Mouse (Mus musculus): ENCODE measurements around the gene Lypd6. TPM values are rescaled to one million over a fixed set of nuclear protein-coding genes. Genes with fewer than 3 reads are reported as not detected.

Lypd6 gene
- polyA plus RNA-seq, 1 experiment: not detected

GRCm38 (mm10) chr2:50066968-50067315, 713 bp downstream of the Lypd6 start:
- H3K27me3 ChIP-seq (replicated peaks): peaks cover 54% of the 10 kb centered on the region
- no peak for TF ChIP-seq GATA1 (IDR thresholded peaks at IDR 0.05; ENCODE audit: borderline replicate concordance, low read length)
- TF ChIP-seq FLI1 (IDR thresholded peaks at IDR 0.05; ENCODE audit: low read length): no peak
- peaks cover 11% of the 10 kb centered on the region for H3K4me1 ChIP-seq
- H3K36me3 ChIP-seq (replicated peaks; ENCODE audit: low read length): no peaks in the 10 kb centered on the region
- peaks cover 3% of the 10 kb centered on the region for H3K9me3 ChIP-seq
- peak overlapping the region; percentile 89 for H3K4me3 ChIP-seq (replicated peaks)

- no peak for TF ChIP-seq GATA1 (IDR thresholded peaks at IDR 0.05; ENCODE audit: borderline replicate concordance, low read length)
- no peak for TF ChIP-seq FLI1 (IDR thresholded peaks at IDR 0.05; ENCODE audit: low read length)
- Histone ChIP-seq H3K4me3 (replicated peaks) (no peak overlapping the region), H3K36me3 (replicated peaks; ENCODE audit: low read length) (no peaks in the 10 kb centered on the region), H3K27me3 (replicated peaks) (peaks cover 54% of the 10 kb centered on the region), H3K9me3 (peaks cover 3% of the 10 kb centered on the region), H3K4me1 (peaks cover 11% of the 10 kb centered on the region)
Observed at GRCm38 (mm10) chr2:50069571-50070295, 3.5 kb downstream of the Lypd6 start.

- no peak for TF ChIP-seq FLI1 (IDR thresholded peaks at IDR 0.05; ENCODE audit: low read length)
- no peak for TF ChIP-seq GATA1 (IDR thresholded peaks at IDR 0.05; ENCODE audit: borderline replicate concordance, low read length)
- Histone ChIP-seq H3K9me3 (peaks cover 3% of the 10 kb centered on the region; the same call in 1 of the 2 replicates), H3K4me3 (replicated peaks) (no peak overlapping the region), H3K4me1 (no peaks in the 10 kb centered on the region), H3K27me3 (replicated peaks) (peaks cover 34% of the 10 kb centered on the region), H3K36me3 (replicated peaks; ENCODE audit: low read length) (no peaks in the 10 kb centered on the region)
Observed at GRCm38 (mm10) chr2:50072158-50072557, 5.9 kb downstream of the Lypd6 start.

- Histone ChIP-seq H3K27me3 (replicated peaks) (no peaks in the 10 kb centered on the region), H3K4me3 (replicated peaks) (no peak overlapping the region), H3K4me1 (no peaks in the 10 kb centered on the region), H3K9me3 (peaks cover 6% of the 10 kb centered on the region; the same call in 1 of the 2 replicates), H3K36me3 (replicated peaks; ENCODE audit: low read length) (no peaks in the 10 kb centered on the region)
- TF ChIP-seq GATA1 (IDR thresholded peaks at IDR 0.05; ENCODE audit: borderline replicate concordance, low read length): no peak
- no peak for TF ChIP-seq FLI1 (IDR thresholded peaks at IDR 0.05; ENCODE audit: low read length)
Observed at GRCm38 (mm10) chr2:50084746-50085145, 18.5 kb downstream of the Lypd6 start.

- H3K36me3 ChIP-seq (replicated peaks; ENCODE audit: low read length): no peaks in the 10 kb centered on the region
- no peak overlapping the region for H3K4me3 ChIP-seq (replicated peaks)
- H3K4me1 ChIP-seq: peaks cover 4% of the 10 kb centered on the region
- no peak for TF ChIP-seq FLI1 (IDR thresholded peaks at IDR 0.05; ENCODE audit: low read length)
- H3K27me3 ChIP-seq (replicated peaks): no peaks in the 10 kb centered on the region
- peaks cover 5% of the 10 kb centered on the region for H3K9me3 ChIP-seq
Observed at GRCm38 (mm10) chr2:50087761-50088160, 21.5 kb downstream of the Lypd6 start.

GRCm38 (mm10) chr2:50096336-50096735, 30.1 kb downstream of the Lypd6 start:
- Histone ChIP-seq H3K4me3 (replicated peaks) (no peak overlapping the region), H3K36me3 (replicated peaks; ENCODE audit: low read length) (no peaks in the 10 kb centered on the region), H3K27me3 (replicated peaks) (no peaks in the 10 kb centered on the region), H3K9me3 (peaks cover 8% of the 10 kb centered on the region; the same call in 1 of the 2 replicates), H3K4me1 (peaks cover 19% of the 10 kb centered on the region)
- TF ChIP-seq GATA1 (IDR thresholded peaks at IDR 0.05; ENCODE audit: borderline replicate concordance, low read length): no peak
- TF ChIP-seq FLI1 (IDR thresholded peaks at IDR 0.05; ENCODE audit: low read length): no peak

GRCm38 (mm10) chr2:50100364-50101151, 34.3 kb downstream of the Lypd6 start:
- H3K27me3 ChIP-seq (replicated peaks): no peaks in the 10 kb centered on the region
- TF ChIP-seq GATA1 (IDR thresholded peaks at IDR 0.05; ENCODE audit: borderline replicate concordance, low read length) (no peak; the same call in 2 of the 3 replicates), FLI1 (IDR thresholded peaks at IDR 0.05; ENCODE audit: low read length) (no peak)
- peaks cover 35% of the 10 kb centered on the region for H3K4me1 ChIP-seq
- peak overlapping the region; percentile 87 for H3K4me3 ChIP-seq (replicated peaks)
- no peaks in the 10 kb centered on the region for H3K36me3 ChIP-seq (replicated peaks; ENCODE audit: low read length)
- 0 out of 2 replicates have a peak, but pooled peaks cover 4% of the 10 kb centered on the region for H3K9me3 ChIP-seq

- H3K36me3 ChIP-seq (replicated peaks; ENCODE audit: low read length): no peaks in the 10 kb centered on the region
- TF ChIP-seq FLI1 (IDR thresholded peaks at IDR 0.05; ENCODE audit: low read length) (no peak), GATA1 (IDR thresholded peaks at IDR 0.05; ENCODE audit: borderline replicate concordance, low read length) (no peak)
- no peaks in the 10 kb centered on the region for H3K27me3 ChIP-seq (replicated peaks)
- no peak overlapping the region for H3K4me3 ChIP-seq (replicated peaks)
- peaks cover 41% of the 10 kb centered on the region for H3K4me1 ChIP-seq
- H3K9me3 ChIP-seq: no peaks in the 10 kb centered on the region
Observed at GRCm38 (mm10) chr2:50101152-50101450, 34.9 kb downstream of the Lypd6 start.

GRCm38 (mm10) chr2:50103850-50104503, 37.7 kb downstream of the Lypd6 start:
- H3K9me3 ChIP-seq: no peaks in the 10 kb centered on the region
- H3K36me3 ChIP-seq (replicated peaks; ENCODE audit: low read length): no peaks in the 10 kb centered on the region
- H3K4me1 ChIP-seq: peaks cover 42% of the 10 kb centered on the region
- no peak overlapping the region for H3K4me3 ChIP-seq (replicated peaks)
- no peak for TF ChIP-seq FLI1 (IDR thresholded peaks at IDR 0.05; ENCODE audit: low read length)
- TF ChIP-seq GATA1 (IDR thresholded peaks at IDR 0.05; ENCODE audit: borderline replicate concordance, low read length): no peak
- H3K27me3 ChIP-seq (replicated peaks): peaks cover 3% of the 10 kb centered on the region

GRCm38 (mm10) chr2:50105590-50105989, 39.4 kb downstream of the Lypd6 start:
- H3K9me3 ChIP-seq: no peaks in the 10 kb centered on the region
- no peak overlapping the region for H3K4me3 ChIP-seq (replicated peaks)
- H3K27me3 ChIP-seq (replicated peaks): peaks cover 3% of the 10 kb centered on the region
- no peak for TF ChIP-seq GATA1 (IDR thresholded peaks at IDR 0.05; ENCODE audit: borderline replicate concordance, low read length)
- no peak for TF ChIP-seq FLI1 (IDR thresholded peaks at IDR 0.05; ENCODE audit: low read length)
- H3K36me3 ChIP-seq (replicated peaks; ENCODE audit: low read length): no peaks in the 10 kb centered on the region
- peaks cover 40% of the 10 kb centered on the region for H3K4me1 ChIP-seq

Data from megakaryocyte, embryonic 14.5 days (primary cell).